Mouse (Mus musculus) neural tube, embryonic 12.5 days (tissue): ENCODE measurements around the gene Pald1. TPM values are rescaled to one million over a fixed set of nuclear protein-coding genes. Genes with fewer than 3 reads are reported as not detected.
A peak's percentile ranks its signal among the peaks of the same experiment; 100 is the strongest.

Experiments used
- ATAC-seq: fragments of 200-750 bp; cut with Nextera tagmentation; 2 replicates; pipeline ENCODE4 v1.8.0; 2017; ENCODE audit warnings: low read depth, mild to moderate bottlenecking, moderate TSS enrichment, moderate library complexity; ENCODE audit not compliant: low FRiP score
- H3K27ac ChIP-seq: fragments of 300-500 bp; sonication (generic); 2 replicates; pipeline ENCODE4 v1.5.1; 2016
- H3K27me3 ChIP-seq: fragments of 300-500 bp; sonication (generic); replicated peaks from 2 replicates; pipeline ENCODE4 v1.6.1; 2016; ENCODE audit warnings: mild to moderate bottlenecking
- H3K36me3 ChIP-seq: fragments of 300-500 bp; sonication (generic); 2 replicates; pipeline ENCODE4 v1.6.1; 2016; ENCODE audit warnings: mild to moderate bottlenecking
- H3K4me1 ChIP-seq: fragments of 300-500 bp; sonication (generic); 2 replicates; pipeline ENCODE4 v1.6.1; 2016
- H3K4me2 ChIP-seq: fragments of 300-500 bp; sonication (generic); replicated peaks from 2 replicates; pipeline ENCODE4 v1.6.1; 2016; ENCODE audit warnings: mild to moderate bottlenecking
- H3K4me3 ChIP-seq: fragments of 300-500 bp; sonication (generic); 2 replicates; pipeline ENCODE4 v1.5.1; 2016
- H3K9ac ChIP-seq: fragments of 300-500 bp; sonication (generic); 2 replicates; pipeline ENCODE4 v1.6.1; 2016; ENCODE audit warnings: mild to moderate bottlenecking
- H3K9me3 ChIP-seq: fragments of 300-500 bp; sonication (generic); 2 replicates; pipeline ENCODE4 v1.6.1; 2016; ENCODE audit warnings: mild to moderate bottlenecking
- WGBS: fragments of 180-500 bp; shearing (Covaris S2); methylation state at CpG from one replicate; pipeline ENCODE4 v1.1.7; 2016; 5-methylcytosine and 5-hydroxymethylcytosine counted together
- polyA plus RNA-seq: library from polyadenylated mRNA; unstranded; fragments of >200 nt; fragmentation: Nextera tagmentation; extraction: Ambion mirVana; gene quantifications from 2 replicates; pipeline ENCODE4 v1.2.1, GENCODE M21; 2016

Pald1 gene
- polyA plus RNA-seq, 1 experiment from 2014 or later = 32.8 TPM

GRCm38 (mm10) chr10:61342750-61343149, 40.6 kb downstream of the Pald1 start:
- Histone ChIP-seq H3K36me3 (0 out of 2 replicates have a peak, but pooled peaks cover 2% of the 10 kb centered on the region), H3K9ac (no peak overlapping the region), H3K27me3 (no peaks in the 10 kb centered on the region), H3K4me2 (no peak overlapping the region), H3K4me3 (no peak overlapping the region), H3K4me1 (peaks cover 26% of the 10 kb centered on the region), H3K27ac (no peak overlapping the region), H3K9me3 (no peaks in the 10 kb centered on the region)
- ATAC-seq = no peak
- WGBS = 93% methylated on average over 13 of the region's 13 CpGs

- H3K27ac ChIP-seq = no peak overlapping the region
- H3K4me3 ChIP-seq = no peak overlapping the region
- no peak overlapping the region for H3K9ac ChIP-seq
- H3K27me3 ChIP-seq = no peaks in the 10 kb centered on the region
- ATAC-seq = no peak
- no peaks in the 10 kb centered on the region for H3K9me3 ChIP-seq
- H3K36me3 ChIP-seq = no peaks in the 10 kb centered on the region
- peaks cover 19% of the 10 kb centered on the region for H3K4me1 ChIP-seq
- 73% methylated on average over 6 of the region's 6 CpGs for WGBS
- H3K4me2 ChIP-seq = no peak overlapping the region
These were observed 41.8 kb downstream of the Pald1 start for GRCm38 (mm10) chr10:61341557-61341956.

GRCm38 (mm10) chr10:61341045-61341444, 42.3 kb downstream of the Pald1 start:
- ATAC-seq = no peak
- H3K36me3 ChIP-seq = no peaks in the 10 kb centered on the region
- 89% methylated on average over 5 of the region's 5 CpGs for WGBS
- no peak overlapping the region for H3K9ac ChIP-seq
- H3K4me1 ChIP-seq = peaks cover 14% of the 10 kb centered on the region; the same call in 1 of the 2 replicates
- H3K4me2 ChIP-seq = no peak overlapping the region
- no peak overlapping the region for H3K4me3 ChIP-seq
- no peaks in the 10 kb centered on the region for H3K27me3 ChIP-seq
- no peaks in the 10 kb centered on the region for H3K9me3 ChIP-seq
- no peak overlapping the region for H3K27ac ChIP-seq

- ATAC-seq = no peak
- no peaks in the 10 kb centered on the region for H3K36me3 ChIP-seq
- 75% methylated on average over 9 of the region's 9 CpGs for WGBS
- no peaks in the 10 kb centered on the region for H3K27me3 ChIP-seq
- H3K4me2 ChIP-seq = no peak overlapping the region
- no peak overlapping the region for H3K4me3 ChIP-seq
- no peak overlapping the region for H3K9ac ChIP-seq
- H3K4me1 ChIP-seq = peaks cover 6% of the 10 kb centered on the region; the same call in 1 of the 2 replicates
- no peaks in the 10 kb centered on the region for H3K9me3 ChIP-seq
- H3K27ac ChIP-seq = no peak overlapping the region
These were observed 43.1 kb downstream of the Pald1 start for GRCm38 (mm10) chr10:61340247-61340646.

- H3K4me3 ChIP-seq = no peak overlapping the region
- H3K4me1 ChIP-seq = no peaks in the 10 kb centered on the region
- ATAC-seq = no peak
- H3K27ac ChIP-seq = no peak overlapping the region
- no peak overlapping the region for H3K4me2 ChIP-seq
- no peak overlapping the region for H3K9ac ChIP-seq
- H3K27me3 ChIP-seq = no peaks in the 10 kb centered on the region
- WGBS = 89% methylated on average over 9 of the region's 9 CpGs
- H3K9me3 ChIP-seq = no peaks in the 10 kb centered on the region
- H3K36me3 ChIP-seq = no peaks in the 10 kb centered on the region
These were observed 44.1 kb downstream of the Pald1 start for GRCm38 (mm10) chr10:61339216-61339615.

GRCm38 (mm10) chr10:61337665-61338064, 45.7 kb downstream of the Pald1 start:
- 91% methylated on average over 11 of the region's 11 CpGs for WGBS
- no peak for ATAC-seq
- Histone ChIP-seq H3K4me1 (no peaks in the 10 kb centered on the region), H3K36me3 (no peaks in the 10 kb centered on the region), H3K9me3 (no peaks in the 10 kb centered on the region), H3K27me3 (no peaks in the 10 kb centered on the region), H3K9ac (no peak overlapping the region), H3K4me2 (no peak overlapping the region), H3K4me3 (no peak overlapping the region), H3K27ac (no peak overlapping the region)

- H3K36me3 ChIP-seq = no peaks in the 10 kb centered on the region
- no peaks in the 10 kb centered on the region for H3K4me1 ChIP-seq
- no peaks in the 10 kb centered on the region for H3K27me3 ChIP-seq
- WGBS = 79% methylated on average over 5 of the region's 5 CpGs
- no peak overlapping the region for H3K4me3 ChIP-seq
- ATAC-seq = no peak
- H3K4me2 ChIP-seq = no peak overlapping the region
- H3K27ac ChIP-seq = no peak overlapping the region
- H3K9me3 ChIP-seq = no peaks in the 10 kb centered on the region
- H3K9ac ChIP-seq = no peak overlapping the region
These were observed 46.7 kb downstream of the Pald1 start for GRCm38 (mm10) chr10:61336592-61336991.

GRCm38 (mm10) chr10:61336137-61336536, 47.2 kb downstream of the Pald1 start:
- no peaks in the 10 kb centered on the region for H3K27me3 ChIP-seq
- no peak overlapping the region for H3K27ac ChIP-seq
- H3K36me3 ChIP-seq = no peaks in the 10 kb centered on the region
- no peak overlapping the region for H3K4me2 ChIP-seq
- 34% methylated on average over 6 of the region's 6 CpGs for WGBS
- H3K9ac ChIP-seq = no peak overlapping the region
- no peaks in the 10 kb centered on the region for H3K4me1 ChIP-seq
- no peaks in the 10 kb centered on the region for H3K9me3 ChIP-seq
- no peak overlapping the region for H3K4me3 ChIP-seq
- ATAC-seq = peak; percentile 21; the same call in 1 of the 2 replicates

GRCm38 (mm10) chr10:61334545-61334944, 48.8 kb downstream of the Pald1 start:
- H3K27ac ChIP-seq = no peak overlapping the region
- no peak for ATAC-seq
- no peak overlapping the region for H3K4me2 ChIP-seq
- no peaks in the 10 kb centered on the region for H3K9me3 ChIP-seq
- WGBS = 82% methylated on average over 7 of the region's 7 CpGs
- no peak overlapping the region for H3K9ac ChIP-seq
- H3K27me3 ChIP-seq = no peaks in the 10 kb centered on the region
- no peaks in the 10 kb centered on the region for H3K4me1 ChIP-seq
- no peaks in the 10 kb centered on the region for H3K36me3 ChIP-seq
- no peak overlapping the region for H3K4me3 ChIP-seq

- Histone ChIP-seq H3K4me1 (peaks cover 13% of the 10 kb centered on the region; the same call in 1 of the 2 replicates), H3K27ac (no peak overlapping the region), H3K9ac (no peak overlapping the region), H3K27me3 (no peaks in the 10 kb centered on the region), H3K9me3 (no peaks in the 10 kb centered on the region), H3K4me2 (no peak overlapping the region), H3K4me3 (no peak overlapping the region), H3K36me3 (no peaks in the 10 kb centered on the region)
- ATAC-seq = no peak
- 87% methylated on average over 5 of the region's 5 CpGs for WGBS
These were observed 52.3 kb downstream of the Pald1 start for GRCm38 (mm10) chr10:61331046-61331445.

- Histone ChIP-seq H3K27me3 (no peaks in the 10 kb centered on the region), H3K4me3 (no peak overlapping the region), H3K4me1 (peaks cover 13% of the 10 kb centered on the region; the same call in 1 of the 2 replicates), H3K27ac (no peak overlapping the region), H3K9ac (no peak overlapping the region), H3K4me2 (no peak overlapping the region), H3K9me3 (no peaks in the 10 kb centered on the region), H3K36me3 (no peaks in the 10 kb centered on the region; the same call in 1 of the 2 replicates)
- 40% methylated on average over 7 of the region's 7 CpGs for WGBS
- ATAC-seq = no peak
These were observed 54.4 kb downstream of the Pald1 start for GRCm38 (mm10) chr10:61328927-61329326.

GRCm38 (mm10) chr10:61327545-61327944, 55.8 kb downstream of the Pald1 start:
- Histone ChIP-seq H3K36me3 (peaks cover 7% of the 10 kb centered on the region), H3K27ac (no peak overlapping the region), H3K4me3 (no peak overlapping the region), H3K9ac (0 out of 2 replicates have a peak overlapping the region, but pooled peaks have one; percentile 13), H3K4me2 (no peak overlapping the region), H3K27me3 (no peaks in the 10 kb centered on the region), H3K4me1 (peaks cover 13% of the 10 kb centered on the region; the same call in 1 of the 2 replicates), H3K9me3 (no peaks in the 10 kb centered on the region)
- 81% methylated on average over 10 of the region's 10 CpGs for WGBS
- no peak for ATAC-seq

GRCm38 (mm10) chr10:61325782-61326328, 57.5 kb downstream of the Pald1 start:
- H3K4me2 ChIP-seq = no peak overlapping the region
- no peak overlapping the region for H3K9ac ChIP-seq
- H3K9me3 ChIP-seq = no peaks in the 10 kb centered on the region
- 67% methylated on average over 9 of the region's 9 CpGs for WGBS
- H3K36me3 ChIP-seq = peaks cover 11% of the 10 kb centered on the region
- no peak for ATAC-seq
- H3K27ac ChIP-seq = no peak overlapping the region
- no peak overlapping the region for H3K4me3 ChIP-seq
- peaks cover 13% of the 10 kb centered on the region; the same call in 1 of the 2 replicates for H3K4me1 ChIP-seq
- no peaks in the 10 kb centered on the region for H3K27me3 ChIP-seq
